In genomic region chr12:112163981-112164839, GRCm38 (mm10) we compare ENCODE assay signal across 9 mouse cellular contexts. TPM values are rescaled to one million over a fixed set of nuclear protein-coding genes. Genes with fewer than 3 reads are reported as not detected.
DNase-seq lines count a peak whose midpoint lies in the region; ATAC-seq and TF ChIP-seq lines count a peak whose summit lies in the region.
"Had no signal": no experiment of that assay in that cellular context is flagged by ENCODE, and none has a peak within 500 bp of the region (broad histone marks: within the 10 kb centered on the region; RNA-seq: fewer than 3 reads in every experiment).

No protein-coding gene starts in this region.

- H3K4me1 ChIP-seq in testis, adult 2 months (ENCODE audit: control insufficient read depth, insufficient read depth, low read length), result peaks cover 18% of the 10 kb centered on the region
- no peaks in the 10 kb centered on the region for H3K4me1 ChIP-seq in liver, embryonic 16.5 days (ENCODE audit: control insufficient read depth, low read depth, low read length)

- ATAC-seq in liver, embryonic 16.5 days (ENCODE audit: low read depth), result peak; percentile 28; the same call in 1 of the 2 replicates

- TF ChIP-seq CTCF in testis, adult 2 months (IDR thresholded peaks at IDR 0.05; ENCODE audit: control insufficient read depth, insufficient read depth, insufficient replicate concordance, low read depth, low read length), result no peak
- no peak for TF ChIP-seq CTCF in left cerebral cortex, adult 2 months (IDR thresholded peaks at IDR 0.05)

- no peak overlapping the region for H3K4me2 ChIP-seq in liver, embryonic 16.5 days (ENCODE audit: low read depth, low read length)

- H3K36me3 ChIP-seq in testis, adult 2 months (ENCODE audit: control insufficient read depth, insufficient read depth, low read length), result no peaks in the 10 kb centered on the region
- no peaks in the 10 kb centered on the region for H3K36me3 ChIP-seq in liver, embryonic 16.5 days (ENCODE audit: control insufficient read depth, insufficient read depth)

- peak overlapping the region; percentile 51 for H3K27ac ChIP-seq in testis, adult 2 months (ENCODE audit: control insufficient read depth, insufficient read depth, low read depth, low read length)
- H3K27ac ChIP-seq in liver, embryonic 16.5 days (ENCODE audit: low read length), result no peak overlapping the region
- H3K27ac ChIP-seq in left cerebral cortex, adult 2 months, result no peak overlapping the region

- H3K9me3 ChIP-seq in liver, embryonic 16.5 days (replicated peaks; ENCODE audit: control insufficient read depth, low read length), result no peaks in the 10 kb centered on the region

- no peak overlapping the region for H3K4me3 ChIP-seq in testis, adult 2 months (ENCODE audit: control insufficient read depth, low read depth, low read length)
- no peak overlapping the region for H3K4me3 ChIP-seq in liver, embryonic 16.5 days (ENCODE audit: low read depth, low read length)
- no peak overlapping the region for H3K4me3 ChIP-seq in left cerebral cortex, adult 2 months
- H3K4me3 ChIP-seq: erythroblast, embryonic 14.5 days had no signal

- no peak overlapping the region for H3K9ac ChIP-seq in liver, embryonic 16.5 days (ENCODE audit: low read depth, low read length)

- DNase-seq in embryo, embryonic 10 days (ENCODE audit: low spot score), result peak; percentile 61
- no peak for DNase-seq in embryo, embryonic 9.5 days (ENCODE audit: extremely low spot score)
- DNase-seq in testis, postnatal 10 days (ENCODE audit: low spot score), result no peak
- DNase-seq in left cerebral cortex, adult 2 months (ENCODE audit: extremely low spot score in 1 of 2, low spot score in 2 of 2), result no peak
- no peak for DNase-seq in left cerebral cortex, adult 8-10 months (ENCODE audit: low spot score in 2 of 2)
- DNase-seq in thymus, adult 18-20 months, result no peak

- intact Hi-C loops in left cerebral cortex, adult 2 months (cut with DNase I), result no loop called here

- TF ChIP-seq POLR2A in testis, adult 2 months (IDR thresholded peaks at IDR 0.05; ENCODE audit: control insufficient read depth, low read depth, low read length), result no peak

- H3K27me3 ChIP-seq in testis, adult 2 months (ENCODE audit: control insufficient read depth, insufficient read depth, low read length), result no peaks in the 10 kb centered on the region
- H3K27me3 ChIP-seq in liver, embryonic 16.5 days (ENCODE audit: control insufficient read depth, insufficient read depth, low read depth, low read length), result no peaks in the 10 kb centered on the region

- WGBS in liver, embryonic 16.5 days (ENCODE audit: insufficient replicate concordance), result 35% methylated on average over 16 of the region's 16 CpGs

RNA-seq across cellular contexts. Expression of gene Kif26a, which starts 18.2 kb away (rescaled TPM):
- 0.98 and 1.1 TPM in 2 replicates for polyA plus RNA-seq in testis, adult 2 months (2012; rRNA removed)
- 0.21 and 0.27 TPM in 2 replicates for polyA plus RNA-seq in liver, embryonic 16.5 days (2015; fragmentation: Nextera tagmentation; extraction: Ambion mirVana)
- total RNA-seq in left cerebral cortex, adult 2 months (2021), result 1 to 10 TPM; 4.9 to 5.2 TPM
- 1 to 10 TPM; 4.8 to 5.7 (median 5.1) TPM for total RNA-seq in left cerebral cortex, adult 8-10 months (2022)
- polyA plus RNA-seq: erythroblast, embryonic 14.5 days had no signal

RNA-seq across cellular contexts. Expression of gene Aspg, which starts 57.7 kb away (rescaled TPM):
- 1.2 and 5.4 TPM in 2 replicates for polyA plus RNA-seq in testis, adult 2 months (2012; rRNA removed)
- 0.28 and 0.30 TPM in 2 replicates for polyA plus RNA-seq in liver, embryonic 16.5 days (2015; fragmentation: Nextera tagmentation; extraction: Ambion mirVana)
- 1 to 10 TPM; 4.7 to 4.9 TPM for total RNA-seq in left cerebral cortex, adult 2 months (2021)
- total RNA-seq in left cerebral cortex, adult 8-10 months (2022), result 1 to 10 TPM; 1.8 to 8.5 (median 4.9) TPM
- polyA plus RNA-seq: erythroblast, embryonic 14.5 days had no signal
